Mouse (Mus musculus) myocyte (in vitro differentiated cells): ENCODE measurements around the gene Ap2m1.

ENCODE experiments used
- CEBPB ChIP-seq: IDR thresholded peaks from 2 replicates; pipeline ENCODE4 v1.6.1; 2011; ENCODE audit warnings: mild to moderate bottlenecking, moderate library complexity; ENCODE audit not compliant: poor library complexity, insufficient read depth, severe bottlenecking
- E2F4 ChIP-seq: IDR thresholded peaks from one replicate; pipeline ENCODE4 v1.6.1; 2011; ENCODE audit warnings: mild to moderate bottlenecking, control low read depth, moderate library complexity; ENCODE audit not compliant: insufficient read depth
- MAX ChIP-seq: IDR thresholded peaks from one replicate; pipeline ENCODE4 v1.6.1; 2011; ENCODE audit warnings: low read depth, mild to moderate bottlenecking, control low read depth
- MYOD1 ChIP-seq, 3 experiments: IDR thresholded peaks; one replicate each; pipeline ENCODE4 v1.6.1; 2011; ENCODE audit warnings: control low read depth in 2 of 3, low read depth in 2 of 3, mild to moderate bottlenecking in 2 of 3, moderate library complexity in 1 of 3; ENCODE audit not compliant: insufficient read length in 2 of 3, control insufficient read depth in 1 of 3
- MYOG ChIP-seq, 3 experiments: IDR thresholded peaks; one replicate each; pipeline ENCODE4 v1.6.1; 2011; ENCODE audit warnings: control low read depth in 2 of 3, low read depth in 2 of 3, mild to moderate bottlenecking in 2 of 3; ENCODE audit not compliant: insufficient read length in 2 of 3, control insufficient read depth in 1 of 3, insufficient read depth in 1 of 3
- POLR2A ChIP-seq: IDR thresholded peaks from one replicate; pipeline ENCODE4 v1.6.1; 2011; ENCODE audit warnings: low read depth, mild to moderate bottlenecking, control low read depth, moderate library complexity; ENCODE audit not compliant: insufficient read length
- POLR2AphosphoS2 ChIP-seq: IDR thresholded peaks from one replicate; pipeline ENCODE4 v1.6.1; 2011; ENCODE audit warnings: low read depth, control low read depth; ENCODE audit not compliant: insufficient read length
- REST ChIP-seq: IDR thresholded peaks from one replicate; pipeline ENCODE4 v1.6.1; 2011; ENCODE audit warnings: mild to moderate bottlenecking, control low read depth, moderate library complexity; ENCODE audit not compliant: insufficient read depth, insufficient read length
- SRF ChIP-seq: IDR thresholded peaks from one replicate; pipeline ENCODE4 v1.6.1; 2011; ENCODE audit warnings: low read depth; ENCODE audit not compliant: control insufficient read depth, insufficient read length
- TCF12 ChIP-seq: IDR thresholded peaks from one replicate; pipeline ENCODE4 v1.6.1; 2011; ENCODE audit warnings: mild to moderate bottlenecking, control low read depth; ENCODE audit not compliant: poor library complexity, insufficient read depth, severe bottlenecking
- USF1 ChIP-seq: IDR thresholded peaks from one replicate; pipeline ENCODE4 v1.6.1; 2011; ENCODE audit warnings: low read depth, mild to moderate bottlenecking, control low read depth, moderate library complexity

GRCm38 (mm10) chr16:20540438-20540837, 5.2 kb downstream of the Ap2m1 start:
- TF ChIP-seq MAX (no peak), POLR2A (no peak), USF1 (no peak), E2F4 (no peak), MYOG (IDR thresholded peaks at IDR 0.05; ENCODE audit: control insufficient read depth in 1 of 3, insufficient read depth in 1 of 3, insufficient read length in 2 of 3, low read depth in 2 of 3) (no peak), TCF12 (no peak), SRF (no peak), MYOD1 (IDR thresholded peaks at IDR 0.05; ENCODE audit: control insufficient read depth in 1 of 3, insufficient read length in 2 of 3, low read depth in 2 of 3) (no peak), REST (no peak), POLR2AphosphoS2 (no peak), CEBPB (no peak)
